Mouse (Mus musculus): Measurements from ENCODE around the gene Tmem132d.

DNA sequence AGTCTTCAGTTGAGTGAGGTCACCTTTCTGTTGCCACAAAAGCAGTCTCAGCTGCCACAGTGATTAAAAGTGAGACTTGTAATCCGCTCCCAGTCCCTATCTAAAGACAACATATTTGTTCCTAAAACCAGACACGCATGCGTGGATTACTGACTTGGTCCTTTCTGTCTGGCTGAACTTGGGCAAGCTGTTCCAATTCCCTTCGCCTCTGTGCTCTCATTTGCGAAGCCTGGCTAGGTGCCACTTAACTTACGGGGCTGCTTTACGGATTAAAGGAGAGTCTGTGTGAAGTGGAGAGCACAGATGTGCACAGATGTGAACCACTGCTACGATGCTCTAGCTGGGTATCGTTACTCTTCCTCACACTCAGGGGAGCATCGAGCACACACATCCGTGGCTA, 518.7 kb downstream of the Tmem132d start:
- TF ChIP-seq CTCF (conservative IDR thresholded peaks at IDR 0.05; ENCODE audit: insufficient read depth, insufficient read length, low read depth, low read length) (no peak), POLR2A (IDR thresholded peaks at IDR 0.05; ENCODE audit: low read depth, low read length) (no peak)
